Mouse (Mus musculus) pancreas, adult 10 weeks (tissue): ENCODE results near the gene Tmco2. TPM values are rescaled to one million over a fixed set of nuclear protein-coding genes. Genes with fewer than 3 reads are reported as not detected.

ENCODE experiments used
- polyA plus RNA-seq: library from polyadenylated mRNA; stranded (reverse); fragments of 350-450 nt; fragmentation: Illumina TruSeq; extraction: RNeasy Lipid Tissue Mini Kit (QIAGEN cat#74804); gene quantifications from one replicate; pipeline ENCODE4 v1.2.3, GENCODE M21; 2015; ENCODE audit warnings: low read depth, low replicate concordance; ENCODE audit not compliant: insufficient read depth

Tmco2 gene
- not detected for polyA plus RNA-seq

DNA sequence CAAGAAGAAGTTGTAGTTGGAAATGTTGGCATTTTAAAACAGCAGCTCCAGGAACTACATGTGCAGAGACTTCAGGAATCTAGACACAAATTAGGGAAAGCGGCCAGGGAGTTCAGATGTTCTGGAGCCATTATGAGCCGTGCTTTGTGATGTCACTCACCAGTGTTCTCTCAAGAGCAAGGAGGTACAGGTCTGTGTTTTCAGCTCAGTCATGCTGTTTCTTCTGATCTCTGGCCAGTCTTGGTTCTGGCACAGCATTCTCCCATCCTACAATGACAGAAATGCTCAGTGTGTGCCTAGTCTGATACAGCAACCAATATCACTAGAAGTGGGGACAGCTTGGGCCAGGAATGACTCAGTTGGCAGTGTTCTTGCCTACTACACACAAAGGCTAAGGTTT is at the start of gene Tmco2:
Gene Tmco2, minus strand, starts transcription at position 101 of the 400 bp plus-strand sequence.

GRCm38 (mm10) chr4:121097650-121098378 is 11.2 kb downstream of the Tmco2 start, which contains the start of gene Zmpste24:
TSS of gene Zmpste24 (minus strand) at chr4:121098241.

Other genes with a start within 250 kb of the Tmco2 start
- gene Exo5, start 184.2 kb downstream of the Tmco2 start, polyA plus RNA-seq = 2.9 TPM
- gene Zfp69, start 157.5 kb downstream of the Tmco2 start, polyA plus RNA-seq = 0.35 TPM
- 9.5 TPM for gene Smap2, start 92.0 kb downstream of the Tmco2 start, polyA plus RNA-seq
- 0.46 TPM for gene Col9a2, start 69.8 kb downstream of the Tmco2 start, polyA plus RNA-seq
- 7.7 TPM for gene Zmpste24, start 11.0 kb downstream of the Tmco2 start, polyA plus RNA-seq
- 2.3 TPM for gene Rlf, start 105.9 kb upstream of the Tmco2 start, polyA plus RNA-seq
- gene Gm12888, start 215.7 kb upstream of the Tmco2 start, polyA plus RNA-seq = not detected